ENCODE assay signal across 8 mouse cellular contexts in the genomic region with DNA sequence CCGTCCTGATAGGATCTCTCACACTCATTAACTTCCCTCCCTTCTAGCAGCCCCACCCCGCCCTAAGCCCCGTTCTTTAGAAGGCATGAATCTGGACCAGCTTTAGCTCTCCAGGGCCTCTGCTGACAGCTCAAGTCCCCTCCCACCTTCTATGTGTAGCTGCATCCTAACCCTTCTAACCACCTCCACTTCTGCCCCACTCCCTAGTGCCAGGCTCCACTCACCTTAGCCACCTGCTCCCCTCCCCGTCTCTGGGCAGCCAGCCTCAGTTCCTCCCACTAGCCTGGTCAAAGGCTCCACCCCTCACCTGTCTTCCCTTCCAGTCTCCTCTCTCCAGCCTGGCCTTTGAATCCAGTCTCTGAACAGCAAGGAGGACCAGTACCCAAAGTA. TPM values are rescaled to one million over a fixed set of nuclear protein-coding genes. Genes with fewer than 3 reads are reported as not detected.
DNase-seq lines count a peak whose midpoint lies in the region; ATAC-seq and TF ChIP-seq lines count a peak whose summit lies in the region.

No protein-coding gene starts in this region.

- peaks cover 0 to 16% of the 10 kb centered on the region in 2 experiments; a peak in 3 of 4 replicates for H3K36me3 ChIP-seq in MEL (ENCODE audit: control insufficient read depth in 1 of 2, insufficient read depth in 2 of 2, low read length in 2 of 2)
- peaks cover 36% of the 10 kb centered on the region for H3K36me3 ChIP-seq in embryonic facial prominence, embryonic 15.5 days
- H3K36me3 ChIP-seq in liver, embryonic 14.5 days (replicated peaks; ENCODE audit: control insufficient read depth, insufficient read depth, low read depth), result peaks cover 26% of the 10 kb centered on the region

- no peak for ATAC-seq in embryonic facial prominence, embryonic 15.5 days (ENCODE audit: insufficient number of reproducible peaks, low FRiP score, low TSS enrichment, low read depth)
- no peak for ATAC-seq in liver, embryonic 14.5 days (ENCODE audit: insufficient read depth)

- no peaks in the 10 kb centered on the region for H3K27me3 ChIP-seq in MEL (ENCODE audit: control insufficient read depth in 1 of 2, insufficient read depth in 2 of 2, low read length in 2 of 2)
- no peaks in the 10 kb centered on the region for H3K27me3 ChIP-seq in embryonic facial prominence, embryonic 15.5 days
- no peaks in the 10 kb centered on the region for H3K27me3 ChIP-seq in liver, embryonic 14.5 days (ENCODE audit: control insufficient read depth, insufficient read depth, low read length)

- no peak for TF ChIP-seq POLR2A in MEL (IDR thresholded peaks at IDR 0.05; ENCODE audit: control insufficient read depth in 1 of 2, insufficient read depth in 1 of 2, low read depth in 1 of 2, low read length in 2 of 2, poor library complexity in 1 of 2)

- peaks cover 4 to 15% of the 10 kb centered on the region in 2 experiments; a peak in 3 of 4 replicates for H3K4me1 ChIP-seq in MEL (ENCODE audit: control insufficient read depth in 1 of 2, insufficient read depth in 2 of 2, low read length in 2 of 2)
- H3K4me1 ChIP-seq in embryonic facial prominence, embryonic 15.5 days, result peaks cover 37% of the 10 kb centered on the region
- H3K4me1 ChIP-seq in liver, embryonic 14.5 days (replicated peaks; ENCODE audit: control insufficient read depth in 2 of 2, insufficient read depth in 2 of 2, low read length in 1 of 2), result peaks cover 21 to 33% of the 10 kb centered on the region in 2 experiments

- TF ChIP-seq CTCF in MEL (IDR thresholded peaks at IDR 0.05 in 2 of 3, conservative IDR thresholded peaks at IDR 0.05 in 1 of 3; ENCODE audit: control insufficient read depth in 1 of 3, insufficient read depth in 1 of 3, low read depth in 2 of 3, low read length in 3 of 3, poor library complexity in 1 of 3, severe bottlenecking in 1 of 3), result no peak
- TF ChIP-seq CTCF in liver, embryonic 14.5 days (IDR thresholded peaks at IDR 0.05; ENCODE audit: low read depth), result no peak

- H3K9ac ChIP-seq in MEL (ENCODE audit: control insufficient read depth, low read depth, low read length, poor library complexity, severe bottlenecking), result no peak overlapping the region
- H3K9ac ChIP-seq in embryonic facial prominence, embryonic 15.5 days, result no peak overlapping the region
- no peak overlapping the region for H3K9ac ChIP-seq in liver, embryonic 14.5 days (replicated peaks)

- no peak overlapping the region for H3K27ac ChIP-seq in MEL (ENCODE audit: control insufficient read depth, low read depth, low read length)
- peak overlapping the region; percentile 63 for H3K27ac ChIP-seq in embryonic facial prominence, embryonic 15.5 days (replicated peaks)
- no peak overlapping the region; the same call in 1 of the 2 replicates for H3K27ac ChIP-seq in liver, embryonic 14.5 days

- H3K4me3 ChIP-seq in MEL (ENCODE audit: control insufficient read depth in 1 of 2, insufficient read depth in 1 of 2, low read depth in 2 of 2, low read length in 2 of 2), result no peak overlapping the region
- peak overlapping the region; percentile 88 for H3K4me3 ChIP-seq in embryonic facial prominence, embryonic 15.5 days (replicated peaks)
- H3K4me3 ChIP-seq in liver, embryonic 14.5 days (ENCODE audit: insufficient read depth in 1 of 2, low read depth in 2 of 2, low read length in 2 of 2), result no peak overlapping the region

- DNase-seq in kidney, adult 11 months, result peak; percentile 49
- no peak for DNase-seq in kidney, postnatal 4 days
- peak; percentile 40 for DNase-seq in MEL (ENCODE audit: low read depth, low spot score)
- DNase-seq in liver, embryonic 14.5 days (ENCODE audit: low read depth in 3 of 3, low spot score in 3 of 3), result peak in 2 of 3 experiments; percentile 25 to 37
- DNase-seq in frontal cortex, adult 2 months (ENCODE audit: extremely low spot score in 1 of 2, low spot score in 1 of 2), result no peak
- no peak for DNase-seq in adrenal gland, postnatal 14 days
- DNase-seq in spleen, postnatal 10 days (ENCODE audit: low spot score in 2 of 2), result no peak

- no peak for TF ChIP-seq RAD21 in MEL (IDR thresholded peaks at IDR 0.05; ENCODE audit: low read depth, low read length)

- WGBS in embryonic facial prominence, embryonic 15.5 days, result 42% methylated on average over 4 of the region's 4 CpGs
- WGBS in liver, embryonic 14.5 days (ENCODE audit: insufficient replicate concordance), result 21% methylated on average over 4 of the region's 4 CpGs

- H3K9me3 ChIP-seq in MEL (replicated peaks; ENCODE audit: insufficient read depth, low read length), result no peaks in the 10 kb centered on the region
- H3K9me3 ChIP-seq in embryonic facial prominence, embryonic 15.5 days (replicated peaks), result no peaks in the 10 kb centered on the region
- H3K9me3 ChIP-seq in liver, embryonic 14.5 days (ENCODE audit: control insufficient read depth, low read length), result no peaks in the 10 kb centered on the region

- peak overlapping the region; percentile 75 for H3K4me2 ChIP-seq in embryonic facial prominence, embryonic 15.5 days (replicated peaks)
- H3K4me2 ChIP-seq in liver, embryonic 14.5 days (ENCODE audit: low read depth), result peak overlapping the region; percentile 77

- TF ChIP-seq EP300 in MEL (IDR thresholded peaks at IDR 0.05; ENCODE audit: low read depth in 1 of 2, low read length in 2 of 2), result no peak
- TF ChIP-seq EP300 in liver, embryonic 14.5 days (IDR thresholded peaks at IDR 0.05; ENCODE audit: low read depth), result no peak

- H3K79me2 ChIP-seq in MEL (ENCODE audit: control insufficient read depth, insufficient read depth, low read length, poor library complexity), result peaks cover 54% of the 10 kb centered on the region

TF ChIP-seq in MEL, 35 proteins besides CTCF, POLR2A, EP300 and RAD21 (continues in another document):
- TF ChIP-seq UBTF (IDR thresholded peaks at IDR 0.05; ENCODE audit: borderline replicate concordance, insufficient read depth, low read depth, low read length) (no peak), CHD1 (IDR thresholded peaks at IDR 0.05; ENCODE audit: low read depth, low read length) (no peak), USF1 (IDR thresholded peaks at IDR 0.05; ENCODE audit: low read depth, low read length) (no peak), POLR2AphosphoS5 (IDR thresholded peaks at IDR 0.05; ENCODE audit: borderline replicate concordance, low read depth, low read length) (no peak), MEF2A (IDR thresholded peaks at IDR 0.05; ENCODE audit: extremely low read depth, insufficient replicate concordance, low read depth, low read length, poor library complexity, severe bottlenecking) (no peak), MYB (IDR thresholded peaks at IDR 0.05; ENCODE audit: low read depth, low read length) (no peak), ZC3H11A (IDR thresholded peaks at IDR 0.05; ENCODE audit: low read depth, low read length) (no peak)

RNA-seq across cellular contexts. Expression of a gene that starts 2.2 kb away (rescaled TPM):
- 94.2 and 101 TPM in 2 replicates for total RNA-seq in MEL (2012; rRNA removed)
- 100 to 1,000 TPM; 178 to 249 TPM for polyA plus RNA-seq in MEL (2012; ENCODE audit: insufficient read depth in 1 of 2, insufficient read length in 2 of 2, low read depth in 1 of 2, low replicate concordance in 2 of 2, missing spikeins in 1 of 2)
- 112 and 113 TPM in 2 replicates for polyA plus RNA-seq in embryonic facial prominence, embryonic 15.5 days (2015; fragmentation: Nextera tagmentation; extraction: Ambion mirVana)
- polyA plus RNA-seq in liver, embryonic 14.5 days (2012; rRNA removed), result 61.7 and 68.3 TPM in 2 replicates
- 38.5 and 42.8 TPM in 2 replicates for polyA plus RNA-seq in liver, embryonic 14.5 days (2014; fragmentation: Nextera tagmentation; extraction: Ambion mirVana)
- 236 and 239 TPM in 2 replicates for polyA plus RNA-seq in frontal cortex, adult 2 months (2012; rRNA removed)
- total RNA-seq in adrenal gland, postnatal 14 days (2021), result 90.9 and 93.2 TPM in 2 replicates

RNA-seq across cellular contexts. Expression of a gene that starts 33.0 kb away (rescaled TPM):
- total RNA-seq in MEL (2012; rRNA removed), result not detected in 2 replicates
- under 1 TPM in 1 of 2 experiments, not detected in 1; 0.11 TPM for polyA plus RNA-seq in MEL (2012; ENCODE audit: insufficient read depth in 1 of 2, insufficient read length in 2 of 2, low read depth in 1 of 2, low replicate concordance in 2 of 2, missing spikeins in 1 of 2)
- 41.5 and 43.9 TPM in 2 replicates for polyA plus RNA-seq in embryonic facial prominence, embryonic 15.5 days (2015; fragmentation: Nextera tagmentation; extraction: Ambion mirVana)
- polyA plus RNA-seq in liver, embryonic 14.5 days (2012; rRNA removed), result 2.0 and 2.7 TPM in 2 replicates
- polyA plus RNA-seq in liver, embryonic 14.5 days (2014; fragmentation: Nextera tagmentation; extraction: Ambion mirVana), result 1.5 and 2.3 TPM in 2 replicates
- polyA plus RNA-seq in frontal cortex, adult 2 months (2012; rRNA removed), result 2.1 and 2.6 TPM in 2 replicates
- total RNA-seq in adrenal gland, postnatal 14 days (2021), result 18.4 and 20.9 TPM in 2 replicates

RNA-seq across cellular contexts. Expression of a gene that starts 36.7 kb away (rescaled TPM):
- 8.0 and 9.6 TPM in 2 replicates for total RNA-seq in MEL (2012; rRNA removed)
- polyA plus RNA-seq in MEL (2012; ENCODE audit: insufficient read depth in 1 of 2, insufficient read length in 2 of 2, low read depth in 1 of 2, low replicate concordance in 2 of 2, missing spikeins in 1 of 2), result 10 to 100 TPM in 1 of 2 experiments, not detected in 1; 37.9 TPM
- 27.9 and 31.2 TPM in 2 replicates for polyA plus RNA-seq in embryonic facial prominence, embryonic 15.5 days (2015; fragmentation: Nextera tagmentation; extraction: Ambion mirVana)
- polyA plus RNA-seq in liver, embryonic 14.5 days (2012; rRNA removed), result 9.8 and 12.2 TPM in 2 replicates
- polyA plus RNA-seq in liver, embryonic 14.5 days (2014; fragmentation: Nextera tagmentation; extraction: Ambion mirVana), result 22.8 and 23.9 TPM in 2 replicates
- polyA plus RNA-seq in frontal cortex, adult 2 months (2012; rRNA removed), result 2.6 and 3.4 TPM in 2 replicates
- 5.3 and 7.8 TPM in 2 replicates for total RNA-seq in adrenal gland, postnatal 14 days (2021)

RNA-seq across cellular contexts. Expression of a gene that starts 42.6 kb away (rescaled TPM):
- not detected in 2 replicates for total RNA-seq in MEL (2012; rRNA removed)
- under 1 TPM in 1 of 2 experiments, not detected in 1; 0.42 TPM for polyA plus RNA-seq in MEL (2012; ENCODE audit: insufficient read depth in 1 of 2, insufficient read length in 2 of 2, low read depth in 1 of 2, low replicate concordance in 2 of 2, missing spikeins in 1 of 2)
- polyA plus RNA-seq in embryonic facial prominence, embryonic 15.5 days (2015; fragmentation: Nextera tagmentation; extraction: Ambion mirVana), result 0.28 and 0.32 TPM in 2 replicates
- polyA plus RNA-seq in liver, embryonic 14.5 days (2012; rRNA removed), result 0.01 and 0.02 TPM in 2 replicates
- polyA plus RNA-seq in liver, embryonic 14.5 days (2014; fragmentation: Nextera tagmentation; extraction: Ambion mirVana), result 0.03 and 0.04 TPM in 2 replicates
- 58.7 and 72.7 TPM in 2 replicates for polyA plus RNA-seq in frontal cortex, adult 2 months (2012; rRNA removed)
- 1.3 and 1.6 TPM in 2 replicates for total RNA-seq in adrenal gland, postnatal 14 days (2021)

RNA-seq across cellular contexts. Expression of a gene that starts 48.3 kb away (rescaled TPM):
- 0.23 and 0.36 TPM in 2 replicates for total RNA-seq in MEL (2012; rRNA removed)
- under 1 TPM in 1 of 2 experiments, not detected in 1; 0.67 TPM for polyA plus RNA-seq in MEL (2012; ENCODE audit: insufficient read depth in 1 of 2, insufficient read length in 2 of 2, low read depth in 1 of 2, low replicate concordance in 2 of 2, missing spikeins in 1 of 2)
- 0.11 and 0.13 TPM in 2 replicates for polyA plus RNA-seq in embryonic facial prominence, embryonic 15.5 days (2015; fragmentation: Nextera tagmentation; extraction: Ambion mirVana)
- polyA plus RNA-seq in liver, embryonic 14.5 days (2012; rRNA removed), result 0.02 and 0.18 TPM in 2 replicates
- 0.08 TPM in 2 replicates for polyA plus RNA-seq in liver, embryonic 14.5 days (2014; fragmentation: Nextera tagmentation; extraction: Ambion mirVana)
- polyA plus RNA-seq in frontal cortex, adult 2 months (2012; rRNA removed), result 2.9 and 3.2 TPM in 2 replicates
- 0.23 and 0.33 TPM in 2 replicates for total RNA-seq in adrenal gland, postnatal 14 days (2021)

Comparison
In these comparisons a context has a peak if more than half of its experiments do, and no peak if none do; other contexts are left out.
1. DNase-seq: peak in kidney, adult 11 months (single experiment), MEL (single experiment) and liver, embryonic 14.5 days (2 of 3); none in kidney, postnatal 4 days (0 of 2), frontal cortex, adult 2 months (0 of 2), adrenal gland, postnatal 14 days (single experiment) and spleen, postnatal 10 days (0 of 2).
2. RNA of a gene that starts 33.0 kb away (polyA plus RNA-seq): 41.5 to 43.9 TPM in embryonic facial prominence, embryonic 15.5 days; 1.5 to 2.7 TPM in liver, embryonic 14.5 days, 2.1 to 2.6 TPM in frontal cortex, adult 2 months and 0.11 TPM in MEL; every median in the first group is over 10 times any median in the second.